Mouse (Mus musculus) hindbrain, embryonic 15.5 days (tissue): ENCODE measurements around the gene Naa30. TPM values are rescaled to one million over a fixed set of nuclear protein-coding genes. Genes with fewer than 3 reads are reported as not detected.
"Not testable (repeated sequence)": the region's sequence is repeated elsewhere in the genome, so short reads cannot be mapped to it uniquely, and the experiment has no call there.

Experiments
- ATAC-seq: fragments of 200-750 bp; cut with Nextera tagmentation; 2 replicates; pipeline ENCODE4 v1.8.0; 2017; ENCODE audit warnings: low read depth, moderate number of reproducible peaks, moderate TSS enrichment; ENCODE audit not compliant: low FRiP score
- H3K27ac ChIP-seq: fragments of 300-500 bp; sonication (generic); replicated peaks from 2 replicates; pipeline ENCODE4 v1.5.1; 2015; ENCODE audit warnings: mild to moderate bottlenecking, inconsistent platforms
- H3K27me3 ChIP-seq: fragments of 300-500 bp; sonication (generic); 2 replicates; pipeline ENCODE4 v1.6.1; 2015; ENCODE audit warnings: control low read depth, inconsistent platforms
- H3K36me3 ChIP-seq: fragments of 300-500 bp; sonication (generic); 2 replicates; pipeline ENCODE4 v1.6.1; 2015; ENCODE audit warnings: control low read depth, inconsistent platforms
- H3K4me1 ChIP-seq: fragments of 300-500 bp; sonication (generic); replicated peaks from 2 replicates; pipeline ENCODE4 v1.6.1; 2015; ENCODE audit warnings: control low read depth, inconsistent platforms
- H3K4me2 ChIP-seq: fragments of 300-500 bp; sonication (generic); 2 replicates; pipeline ENCODE4 v1.6.1; 2015; ENCODE audit warnings: moderate library complexity, mild to moderate bottlenecking, inconsistent platforms
- H3K4me3 ChIP-seq: fragments of 300-500 bp; sonication (generic); 2 replicates; pipeline ENCODE4 v1.5.1; 2015; ENCODE audit warnings: mild to moderate bottlenecking, inconsistent platforms
- H3K9ac ChIP-seq: fragments of 300-500 bp; sonication (generic); 2 replicates; pipeline ENCODE4 v1.6.1; 2015; ENCODE audit warnings: inconsistent platforms
- H3K9me3 ChIP-seq: fragments of 300-500 bp; sonication (generic); 2 replicates; pipeline ENCODE4 v1.6.1; 2016; ENCODE audit warnings: control low read depth, inconsistent platforms
- WGBS: fragments of 180-500 bp; shearing (Covaris S2); methylation state at CpG from one replicate; pipeline ENCODE4 v1.1.7; 2015; 5-methylcytosine and 5-hydroxymethylcytosine counted together
- polyA plus RNA-seq: library from polyadenylated mRNA; unstranded; fragments of >200 nt; fragmentation: Nextera tagmentation; extraction: Ambion mirVana; gene quantifications from 2 replicates; pipeline ENCODE4 v1.2.1, GENCODE M21; 2015

Naa30 gene
- polyA plus RNA-seq, 1 experiment from 2014 or later = 15.0 TPM

- no peaks in the 10 kb centered on the region for H3K27me3 ChIP-seq
- H3K36me3 ChIP-seq = 0 out of 2 replicates have a peak, but pooled peaks cover 3% of the 10 kb centered on the region
- H3K4me1 ChIP-seq = peaks cover 40% of the 10 kb centered on the region
- H3K9ac ChIP-seq = peak overlapping the region; percentile 96
- no peak overlapping the region for H3K27ac ChIP-seq
- 55% methylated on average over 16 of the region's 16 CpGs for WGBS
- no peaks in the 10 kb centered on the region for H3K9me3 ChIP-seq
- H3K4me2 ChIP-seq = peak overlapping the region; percentile 81
- no peak for ATAC-seq
- peak overlapping the region; percentile 61 for H3K4me3 ChIP-seq
These were observed 1.5 kb downstream of the Naa30 start for GRCm38 (mm10) chr14:49173290-49174135.

DNA sequence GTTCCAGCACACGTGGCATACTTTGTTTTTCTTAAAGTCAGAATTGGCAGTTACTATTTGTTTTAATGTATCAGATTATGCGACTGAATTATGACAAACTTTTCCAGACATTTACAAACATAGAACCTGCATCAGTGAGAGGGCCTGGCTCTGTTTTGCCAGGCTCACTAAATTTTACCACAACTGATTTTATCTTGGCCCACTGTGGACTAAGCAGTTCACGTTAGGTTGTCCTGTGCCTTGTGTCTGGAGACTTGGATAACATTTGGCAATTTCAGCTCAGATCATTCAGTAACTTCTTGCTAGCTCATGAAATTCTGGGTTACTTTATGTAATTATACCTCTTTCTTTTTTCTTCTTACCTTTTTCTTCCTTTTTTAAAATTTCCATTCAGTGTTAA is 7.7 kb downstream of the Naa30 start:
- 86% methylated on average over 3 of the region's 3 CpGs for WGBS
- H3K9ac ChIP-seq = no peak overlapping the region
- ATAC-seq = no peak
- no peaks in the 10 kb centered on the region for H3K9me3 ChIP-seq
- peaks cover 14% of the 10 kb centered on the region for H3K36me3 ChIP-seq
- no peak overlapping the region for H3K27ac ChIP-seq
- H3K4me3 ChIP-seq = no peak overlapping the region
- H3K4me2 ChIP-seq = no peak overlapping the region
- H3K4me1 ChIP-seq = peaks cover 14% of the 10 kb centered on the region
- no peaks in the 10 kb centered on the region for H3K27me3 ChIP-seq

DNA sequence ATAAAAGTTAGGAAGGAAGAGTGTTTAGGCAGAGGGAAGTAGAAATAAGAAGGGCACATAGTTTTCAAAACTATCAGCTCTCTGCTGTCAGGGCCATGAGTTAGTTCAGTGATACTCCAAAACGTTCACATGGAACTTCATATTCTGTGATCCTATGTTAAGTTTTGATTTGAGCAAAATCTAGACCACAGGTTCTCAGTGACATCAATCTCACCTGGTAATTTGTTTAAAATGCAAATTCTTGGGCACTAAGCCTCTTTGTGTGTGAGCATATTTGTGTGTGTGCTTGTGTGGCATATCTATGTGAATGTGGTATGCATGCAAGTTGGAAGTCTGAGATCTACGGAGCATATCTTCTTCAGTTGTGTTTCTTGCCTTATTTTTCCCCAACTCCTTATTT is 14.2 kb downstream of the Naa30 start:
- 94% methylated on average over 2 of the region's 2 CpGs for WGBS
- no peak for ATAC-seq
- H3K36me3 ChIP-seq = peaks cover 35% of the 10 kb centered on the region

GRCm38 (mm10) chr14:49197031-49197527 is 25.1 kb downstream of the Naa30 start:
- Histone ChIP-seq H3K4me1 (no peaks in the 10 kb centered on the region), H3K27ac (no peak overlapping the region), H3K36me3 (no peaks in the 10 kb centered on the region), H3K4me2 (no peak overlapping the region), H3K4me3 (no peak overlapping the region), H3K9ac (no peak overlapping the region), H3K27me3 (no peaks in the 10 kb centered on the region), H3K9me3 (no peaks in the 10 kb centered on the region)
- 95% methylated on average over 2 of the region's 2 CpGs for WGBS
- ATAC-seq = no peak

More for the DNA sequence above, 14.2 kb downstream of the Naa30 start:
- Histone ChIP-seq H3K27ac (no peak overlapping the region), H3K9me3 (no peaks in the 10 kb centered on the region), H3K4me1 (no peaks in the 10 kb centered on the region), H3K27me3 (no peaks in the 10 kb centered on the region), H3K4me2 (no peak overlapping the region), H3K9ac (no peak overlapping the region), H3K4me3 (no peak overlapping the region)

GRCm38 (mm10) chr14:49201073-49201778 is 29.2 kb downstream of the Naa30 start:
- no peaks in the 10 kb centered on the region for H3K27me3 ChIP-seq
- 85% methylated on average over 9 of the region's 9 CpGs for WGBS
- H3K4me1 ChIP-seq = no peaks in the 10 kb centered on the region
- H3K36me3 ChIP-seq = no peaks in the 10 kb centered on the region
- no peak overlapping the region for H3K4me2 ChIP-seq
- no peak for ATAC-seq
- no peak overlapping the region for H3K27ac ChIP-seq
- no peak overlapping the region for H3K4me3 ChIP-seq
- no peak overlapping the region for H3K9ac ChIP-seq
- H3K9me3 ChIP-seq = no peaks in the 10 kb centered on the region

DNA sequence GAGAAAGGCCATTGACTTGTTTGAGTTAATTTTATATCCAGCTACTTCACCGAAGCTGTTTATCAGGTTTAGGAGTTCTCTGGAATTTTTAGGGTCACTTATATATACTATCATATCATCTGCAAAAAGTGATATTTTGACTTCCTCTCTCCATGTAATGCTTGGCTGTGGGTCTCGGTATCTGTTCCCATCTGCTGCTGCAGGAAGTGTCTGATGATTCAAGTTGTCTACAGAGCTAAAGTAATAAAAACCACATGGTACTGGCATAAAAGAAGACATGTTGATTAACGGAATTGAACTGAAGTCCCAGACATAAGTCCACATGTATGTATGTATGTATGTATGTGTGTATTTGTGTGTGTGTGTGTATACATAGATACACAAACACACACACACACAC is 38.2 kb downstream of the Naa30 start:
- WGBS = 92% methylated on average over 3 of the region's 3 CpGs
- not testable (repeated sequence) for H3K4me1 ChIP-seq, H3K4me2 ChIP-seq, H3K27ac ChIP-seq, ATAC-seq, H3K36me3 ChIP-seq, H3K27me3 ChIP-seq, H3K4me3 ChIP-seq, H3K9ac ChIP-seq, H3K9me3 ChIP-seq

- ATAC-seq = no peak
- H3K4me3 ChIP-seq = no peak overlapping the region
- 73% methylated on average over 7 of the region's 7 CpGs for WGBS
These were observed 46.7 kb downstream of the Naa30 start for GRCm38 (mm10) chr14:49218677-49219076.

DNA sequence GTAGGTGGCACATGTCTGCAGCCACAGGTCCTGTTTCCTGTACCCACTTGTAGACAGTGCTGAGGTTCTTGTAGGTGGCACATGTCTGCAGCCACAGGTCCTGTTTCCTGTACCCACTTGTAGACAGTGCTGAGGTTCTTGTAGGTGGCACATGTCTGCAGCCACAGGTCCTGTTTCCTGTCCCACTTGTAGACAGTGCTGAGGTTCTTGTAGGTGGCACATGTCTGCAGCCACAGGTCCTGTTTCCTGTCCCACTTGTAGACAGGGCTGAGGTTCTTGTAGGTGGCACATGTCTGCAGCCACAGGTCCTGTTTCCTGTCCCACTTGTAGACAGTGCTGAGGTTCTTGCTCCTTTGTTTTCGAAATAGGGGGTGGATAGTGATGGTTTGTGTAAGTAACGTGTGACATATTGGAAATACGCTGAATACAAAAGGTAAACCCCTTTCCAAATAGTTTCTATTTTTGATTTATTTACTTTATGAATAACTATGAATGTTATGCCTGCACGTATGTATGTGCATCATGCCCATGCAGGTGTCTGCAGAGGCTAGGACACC is 47.5 kb downstream of the Naa30 start:
- not testable (repeated sequence) for H3K9me3 ChIP-seq, H3K27me3 ChIP-seq, H3K4me3 ChIP-seq, H3K4me1 ChIP-seq, H3K27ac ChIP-seq, ATAC-seq, H3K4me2 ChIP-seq, H3K36me3 ChIP-seq, H3K9ac ChIP-seq
- WGBS = 89% methylated on average over 4 of the region's 4 CpGs

More at GRCm38 (mm10) chr14:49218677-49219076, 46.7 kb downstream of the Naa30 start:
- Histone ChIP-seq H3K27ac (no peak overlapping the region), H3K4me2 (no peak overlapping the region), H3K9ac (no peak overlapping the region), H3K36me3 (no peaks in the 10 kb centered on the region), H3K27me3 (no peaks in the 10 kb centered on the region), H3K9me3 (no peaks in the 10 kb centered on the region), H3K4me1 (no peaks in the 10 kb centered on the region)

DNA sequence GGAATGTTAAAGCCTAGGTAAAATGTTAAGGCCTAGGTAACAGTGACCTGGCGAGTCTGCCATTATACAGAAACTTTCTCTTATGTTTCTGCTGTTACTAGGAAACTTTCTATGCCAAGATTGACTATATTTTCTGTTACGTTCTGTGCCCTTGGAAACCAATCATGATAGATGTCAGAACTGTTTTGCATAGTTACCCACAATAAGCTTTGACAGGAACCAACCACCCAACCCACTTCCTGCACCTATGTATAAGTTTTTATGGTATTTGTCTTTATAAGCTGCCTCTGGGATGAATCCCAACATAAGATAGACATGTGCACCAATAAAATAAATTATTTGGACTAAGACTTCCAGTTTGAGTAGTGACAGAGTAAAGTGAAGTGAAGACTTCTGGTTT is 49.7 kb downstream of the Naa30 start:
- ATAC-seq = no peak
- WGBS = 86% methylated on average over 2 of the region's 2 CpGs
- H3K4me2 ChIP-seq = no peak overlapping the region
- H3K9me3 ChIP-seq = no peaks in the 10 kb centered on the region
- no peaks in the 10 kb centered on the region for H3K4me1 ChIP-seq
- H3K4me3 ChIP-seq = no peak overlapping the region
- no peaks in the 10 kb centered on the region for H3K27me3 ChIP-seq
- no peaks in the 10 kb centered on the region for H3K36me3 ChIP-seq
- H3K27ac ChIP-seq = no peak overlapping the region
- no peak overlapping the region for H3K9ac ChIP-seq

DNA sequence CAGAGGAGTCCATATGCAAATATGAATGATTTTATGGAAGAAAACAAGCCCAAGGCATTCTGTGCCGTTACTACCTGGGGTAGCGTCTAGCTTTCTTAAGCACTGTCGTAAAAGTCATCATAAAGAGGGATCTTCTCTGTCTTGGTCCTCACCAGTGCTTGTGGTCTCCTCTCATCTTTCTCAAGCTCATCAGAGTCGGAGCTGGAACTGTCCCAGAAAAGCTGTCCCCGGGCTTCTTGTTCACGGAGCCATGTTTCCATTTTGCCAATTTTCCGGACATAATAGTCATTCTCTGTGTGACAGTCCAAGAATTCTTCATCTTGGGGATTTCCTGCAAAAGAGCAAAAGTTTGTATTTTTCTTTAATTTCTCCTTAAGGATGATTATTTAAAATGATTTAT is 54.4 kb downstream of the Naa30 start:
- Histone ChIP-seq H3K9ac (no peak overlapping the region), H3K9me3 (no peaks in the 10 kb centered on the region), H3K4me2 (no peak overlapping the region), H3K4me3 (no peak overlapping the region), H3K4me1 (no peaks in the 10 kb centered on the region), H3K27me3 (no peaks in the 10 kb centered on the region), H3K36me3 (no peaks in the 10 kb centered on the region), H3K27ac (no peak overlapping the region)
- ATAC-seq = no peak
- WGBS = 76% methylated on average over 7 of the region's 7 CpGs

DNA sequence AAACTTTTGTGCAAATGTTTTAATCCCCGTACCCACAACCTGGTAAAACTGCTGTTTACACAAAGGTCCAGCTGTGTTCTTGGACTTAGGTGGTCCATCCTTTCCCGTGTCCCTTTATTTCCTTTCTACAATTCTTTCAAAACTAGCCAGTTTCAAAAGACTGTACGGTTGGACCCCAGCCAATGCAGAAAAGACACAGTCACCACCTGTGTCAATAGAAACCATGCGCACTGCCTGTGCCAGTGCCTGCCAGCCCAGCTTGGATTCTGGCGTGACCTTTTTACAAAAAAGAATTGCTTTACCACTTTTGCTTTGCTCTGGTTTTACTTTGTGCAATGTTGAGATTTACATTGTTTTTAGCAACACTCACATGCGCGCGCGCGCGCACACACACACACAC is 55.0 kb downstream of the Naa30 start:
- 76% methylated on average over 11 of the region's 11 CpGs for WGBS
- no peaks in the 10 kb centered on the region for H3K27me3 ChIP-seq
- H3K36me3 ChIP-seq = no peaks in the 10 kb centered on the region
- no peak overlapping the region for H3K4me3 ChIP-seq
- H3K27ac ChIP-seq = no peak overlapping the region
- ATAC-seq = peak; percentile 68; the same call in 1 of the 2 replicates
- H3K4me2 ChIP-seq = no peak overlapping the region
- H3K9ac ChIP-seq = no peak overlapping the region
- H3K4me1 ChIP-seq = no peaks in the 10 kb centered on the region
- no peaks in the 10 kb centered on the region for H3K9me3 ChIP-seq

- Histone ChIP-seq H3K27ac (no peak overlapping the region), H3K9ac (no peak overlapping the region), H3K4me2 (no peak overlapping the region), H3K4me1 (no peaks in the 10 kb centered on the region), H3K36me3 (no peaks in the 10 kb centered on the region), H3K4me3 (no peak overlapping the region), H3K27me3 (no peaks in the 10 kb centered on the region), H3K9me3 (no peaks in the 10 kb centered on the region)
- no peak for ATAC-seq
- 94% methylated on average over 3 of the region's 3 CpGs for WGBS
These were observed 59.8 kb downstream of the Naa30 start for GRCm38 (mm10) chr14:49231845-49232244.
